Mouse (Mus musculus) mouse embryonic stem cell (cell line): ENCODE measurements around the gene Rnf144b.

Experiments used
- in situ Hi-C, 2 experiments: fragments of 300-500 bp; cut with MboI; formaldehyde crosslinking; loops; 1 replicate in 1 of 2; 3 replicates in 1 of 2; pipeline ENCODE4 v1.14.3; 2019 to 2020; ENCODE audit warnings: low sequenced_read_pairs in 2 of 2, low pct_unique_long_range_greater_than_20kb in 1 of 2, mixed read lengths in 1 of 2; ENCODE audit not compliant: unreplicated experiment in 1 of 2

The Rnf144b gene

DNA sequence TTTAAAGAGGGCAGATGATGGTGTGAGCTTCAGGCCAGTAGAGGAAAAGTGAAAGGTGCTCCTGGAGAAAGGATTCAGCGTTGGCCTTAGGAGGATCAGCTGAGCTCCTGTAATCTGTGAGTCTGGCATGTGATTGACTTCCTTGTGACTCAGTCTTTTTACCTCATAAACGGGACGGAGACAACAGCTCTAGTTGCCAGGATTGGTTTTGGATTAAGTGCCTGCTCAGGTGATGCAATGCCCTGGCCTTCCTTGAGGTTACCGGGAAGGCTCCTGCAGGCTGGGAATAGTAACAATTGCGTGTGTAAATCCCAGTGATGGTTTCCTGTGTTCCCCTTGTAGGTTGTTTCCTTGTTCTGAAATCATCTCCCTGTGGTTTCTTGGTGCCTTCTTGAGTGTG, 39.5 kb downstream of the Rnf144b start:
- in situ Hi-C loops: no loop called here

DNA sequence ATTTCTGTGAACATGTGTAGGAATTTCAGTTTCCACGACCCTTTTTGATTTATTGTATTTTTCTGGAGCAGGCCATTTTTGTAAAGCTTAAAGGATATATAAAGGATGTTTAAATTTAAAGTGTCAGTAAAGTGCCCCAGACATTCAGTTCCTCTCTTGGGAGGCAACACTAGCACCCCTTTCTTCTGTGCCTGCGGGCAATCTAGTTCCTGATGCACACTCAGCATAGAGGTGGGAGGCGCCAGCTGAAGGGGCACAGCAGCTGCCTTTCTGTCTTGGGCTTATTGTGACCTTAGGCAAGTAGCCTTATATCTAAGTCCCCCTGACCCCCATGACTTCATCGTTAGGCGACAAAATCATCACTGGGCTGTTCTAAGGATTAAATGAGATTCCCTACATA, 42.3 kb downstream of the Rnf144b start:
- in situ Hi-C loops: no loop called here

DNA sequence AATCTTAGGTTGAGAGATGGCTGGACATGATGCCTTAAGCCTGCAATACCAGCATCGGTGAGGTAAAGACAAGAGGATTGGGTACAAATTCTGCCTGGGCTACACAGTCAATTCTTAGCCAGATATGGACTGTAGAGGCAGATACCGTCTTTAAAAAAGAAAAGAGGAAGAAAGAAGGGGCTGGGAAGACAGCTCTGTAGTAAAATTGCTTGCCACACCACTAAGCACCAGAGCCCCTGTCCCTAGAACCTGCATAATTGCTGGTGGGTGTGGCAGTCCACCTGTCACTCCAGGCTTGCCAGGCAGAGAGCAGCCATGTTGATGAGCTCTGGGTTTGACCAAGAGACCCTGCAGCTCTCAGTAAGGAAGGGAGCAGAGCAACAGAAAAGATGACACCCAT, 42.8 kb downstream of the Rnf144b start:
- in situ Hi-C loops: no loop called here

DNA sequence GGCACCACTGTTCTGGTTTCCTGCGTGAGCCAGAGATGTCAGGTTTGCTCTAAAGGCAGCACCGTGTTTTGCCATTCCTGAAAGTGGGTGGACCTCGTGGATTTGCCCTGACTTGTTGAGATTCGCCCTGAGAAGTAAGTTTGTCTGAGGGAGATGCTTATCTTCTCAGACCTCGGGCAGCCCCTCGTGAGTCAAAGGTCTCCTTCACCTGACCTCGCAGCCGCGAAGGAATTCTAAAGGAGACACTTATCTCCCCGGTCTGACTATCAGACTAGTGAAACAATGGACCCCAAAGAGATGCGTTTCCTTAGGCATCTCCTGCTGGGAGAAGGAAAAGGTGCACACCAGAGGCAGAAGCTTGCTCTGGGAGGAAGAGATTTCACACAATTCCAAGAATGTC, 46.0 kb downstream of the Rnf144b start:
- in situ Hi-C loops: no loop called here

DNA sequence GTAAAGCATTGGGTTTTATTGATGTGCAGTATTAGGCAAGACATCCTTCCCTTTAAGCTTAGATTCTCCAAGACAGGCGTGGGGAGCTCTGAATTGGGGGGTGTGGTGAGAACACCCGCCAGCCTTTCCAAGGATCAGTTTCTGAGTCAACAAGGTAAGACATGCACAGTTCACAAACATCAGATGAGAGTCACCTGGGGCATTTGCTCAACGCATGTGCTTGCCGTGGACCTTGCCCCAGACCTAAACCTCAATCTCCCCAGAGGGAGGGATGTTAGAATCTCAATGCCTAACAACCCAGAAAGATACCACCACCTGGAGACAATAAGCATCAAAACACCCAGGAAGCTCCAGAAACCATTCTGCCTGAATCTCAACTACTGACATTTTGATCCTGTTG, 47.6 kb downstream of the Rnf144b start:
- in situ Hi-C loops: no loop called here

DNA sequence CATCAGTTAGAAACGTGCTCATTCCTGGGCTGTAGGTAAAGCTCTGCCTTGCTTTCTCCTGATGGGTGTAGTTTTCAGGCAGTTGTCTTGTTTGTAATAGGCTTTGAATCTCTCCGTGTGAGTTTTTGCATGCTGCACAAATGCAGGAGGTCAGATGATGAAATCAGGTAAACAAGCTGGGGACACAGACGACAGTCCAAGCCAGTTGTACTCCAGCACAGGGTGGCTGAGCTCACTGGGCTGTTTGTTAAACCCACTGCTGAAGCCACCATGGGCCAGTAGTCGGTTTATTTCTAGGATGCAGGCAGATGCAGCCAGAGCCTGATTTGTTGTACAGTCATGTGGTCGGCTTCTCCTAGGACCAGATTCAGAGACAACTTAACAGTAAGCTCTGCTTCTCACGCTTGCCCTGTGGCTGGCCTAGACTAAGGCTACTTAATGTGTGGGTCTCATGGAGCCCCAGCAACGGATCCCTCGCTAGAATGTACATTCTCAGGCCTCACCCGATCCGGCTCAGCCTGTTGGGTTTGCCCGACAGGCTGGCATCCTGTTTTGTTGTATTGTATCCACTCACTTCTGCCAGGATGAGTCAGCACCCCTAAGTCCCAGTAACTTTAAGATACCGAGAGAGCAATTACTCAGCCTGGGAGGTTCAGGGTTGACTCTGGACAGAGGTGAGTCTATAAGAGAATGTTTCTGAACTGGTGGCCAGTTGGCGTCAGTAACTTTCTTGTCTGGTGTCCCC, 48.5 kb downstream of the Rnf144b start:
- in situ Hi-C loops: no loop called here

DNA sequence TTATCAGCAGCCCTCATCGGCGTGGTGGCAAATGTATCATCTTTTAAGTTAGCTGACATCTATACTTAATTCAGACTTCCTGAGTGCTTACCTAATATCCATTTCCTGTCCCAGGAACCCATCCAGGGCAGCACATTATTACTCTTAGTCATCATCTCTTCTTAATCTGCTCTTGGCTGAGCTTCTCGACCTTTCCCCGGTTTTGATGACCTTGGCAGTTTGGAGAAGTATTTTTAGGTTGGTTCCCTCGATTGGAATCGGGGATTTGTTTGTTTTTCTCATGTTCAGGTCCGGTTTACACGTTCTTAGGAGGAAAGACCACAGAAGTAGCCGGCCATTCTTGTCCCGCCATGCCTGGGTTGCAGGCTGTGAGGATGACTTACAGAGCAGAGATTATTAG, 50.4 kb downstream of the Rnf144b start:
- in situ Hi-C loops: no loop called here

DNA sequence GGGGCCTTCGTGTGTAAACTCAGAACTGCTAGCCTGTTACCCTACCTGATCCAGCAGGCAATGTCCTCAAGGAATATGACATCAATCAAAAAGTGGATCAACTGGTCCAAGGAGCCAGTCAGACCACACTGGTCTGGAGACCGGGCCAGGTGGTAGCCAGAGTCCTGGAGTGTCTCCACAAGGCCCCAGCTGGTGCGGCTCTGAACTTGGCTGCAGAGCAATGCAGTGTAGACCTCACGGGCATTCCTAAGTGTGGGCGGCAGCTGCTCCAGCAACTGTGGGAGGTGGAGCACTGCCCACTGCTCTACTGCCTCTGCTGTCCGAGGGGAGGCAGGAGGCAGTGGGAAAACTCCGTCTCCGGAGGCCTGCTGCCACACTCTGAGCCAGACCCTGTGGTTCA, 55.7 kb downstream of the Rnf144b start:
- in situ Hi-C loops: no loop called here

DNA sequence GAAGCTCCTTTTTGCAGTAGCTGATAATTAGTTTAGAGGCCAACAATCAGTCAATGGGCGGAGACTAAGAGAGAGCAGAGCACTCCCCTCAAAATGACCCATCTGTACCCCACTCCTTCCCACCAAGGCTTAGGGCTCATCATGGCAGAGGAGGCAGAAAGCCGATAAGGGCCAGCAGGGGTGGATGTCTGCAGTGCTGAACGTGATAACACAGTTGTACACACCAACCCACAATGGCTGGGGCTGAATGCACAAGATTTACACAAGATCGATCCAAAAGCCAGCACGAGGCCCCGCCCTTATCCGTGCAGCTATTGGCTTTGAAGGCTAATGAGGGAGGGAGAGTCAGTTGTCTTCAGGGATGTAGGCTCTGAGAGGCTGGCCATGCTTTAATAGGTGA, 58.3 kb downstream of the Rnf144b start:
- in situ Hi-C loops: no loop called here

DNA sequence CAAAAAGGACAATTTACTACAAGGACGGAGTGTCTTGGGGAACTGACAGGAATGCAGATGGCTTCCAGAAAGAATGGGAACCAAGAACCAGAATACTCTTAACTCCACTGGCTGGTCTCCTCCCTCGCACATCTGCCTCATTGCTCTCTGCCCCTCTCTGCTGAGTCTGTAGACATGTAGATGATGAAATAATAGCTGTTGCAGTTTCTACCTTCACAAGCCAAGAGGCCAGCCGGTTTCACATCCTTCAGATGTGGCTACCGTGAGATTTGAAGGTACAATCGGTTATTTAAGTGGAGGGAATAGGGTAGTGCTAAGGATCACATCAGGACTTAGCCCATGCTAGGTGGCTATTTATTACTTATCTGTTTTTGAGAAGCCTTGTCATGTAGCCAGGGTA, 59.9 kb downstream of the Rnf144b start:
- in situ Hi-C loops: no loop called here

DNA sequence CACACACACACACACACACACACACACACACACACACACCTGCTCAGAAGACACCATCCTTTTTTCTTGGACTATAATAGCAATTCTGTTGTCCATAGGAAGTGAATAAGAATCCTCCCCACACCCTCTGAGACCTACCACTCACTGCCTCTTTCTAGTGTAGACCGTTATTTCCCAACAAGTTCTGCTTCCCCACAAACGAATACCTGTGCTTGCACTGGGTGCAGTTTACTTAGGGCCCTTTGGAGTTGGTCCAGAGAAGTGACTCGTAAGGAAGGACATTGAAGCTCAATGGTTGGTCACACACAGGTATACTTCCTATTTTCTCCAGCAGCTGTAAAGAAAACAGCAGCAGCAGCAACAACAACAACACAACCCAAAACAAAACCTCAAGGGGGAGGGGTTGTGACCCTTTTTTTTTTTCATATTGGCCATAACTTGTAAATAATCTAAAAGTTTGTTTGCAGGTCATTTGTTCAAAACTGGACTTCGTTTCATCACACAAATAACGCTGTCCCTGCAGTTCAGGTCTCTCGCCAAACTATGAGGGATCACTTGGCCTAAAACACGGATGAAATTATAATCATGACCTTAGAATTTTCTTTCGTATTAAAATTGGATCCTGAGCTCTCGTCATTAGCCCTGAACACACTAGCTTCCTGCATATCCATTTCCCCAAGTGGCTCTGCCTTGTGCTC, 60.7 kb downstream of the Rnf144b start:
- in situ Hi-C loops: no loop called here

DNA sequence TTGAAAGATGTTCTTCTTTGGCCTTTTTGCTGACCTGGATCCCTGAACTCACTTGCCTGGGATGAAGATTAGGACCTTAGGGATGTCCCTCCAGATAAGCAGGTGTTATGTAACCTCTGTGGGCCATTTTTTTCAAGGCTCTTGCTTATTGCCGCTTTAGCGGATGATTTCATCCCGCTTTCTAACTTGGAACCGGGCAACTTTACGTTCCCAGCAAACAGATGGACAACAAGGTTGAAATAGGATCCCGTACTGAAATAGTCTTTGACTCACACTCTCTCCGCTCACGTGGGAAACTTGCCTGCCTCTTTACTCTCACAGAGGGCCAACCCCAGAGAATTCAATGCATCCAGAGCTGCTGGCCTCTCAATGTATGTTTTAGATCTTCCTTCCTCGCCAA, 61.3 kb downstream of the Rnf144b start:
- in situ Hi-C loops: no loop called here

DNA sequence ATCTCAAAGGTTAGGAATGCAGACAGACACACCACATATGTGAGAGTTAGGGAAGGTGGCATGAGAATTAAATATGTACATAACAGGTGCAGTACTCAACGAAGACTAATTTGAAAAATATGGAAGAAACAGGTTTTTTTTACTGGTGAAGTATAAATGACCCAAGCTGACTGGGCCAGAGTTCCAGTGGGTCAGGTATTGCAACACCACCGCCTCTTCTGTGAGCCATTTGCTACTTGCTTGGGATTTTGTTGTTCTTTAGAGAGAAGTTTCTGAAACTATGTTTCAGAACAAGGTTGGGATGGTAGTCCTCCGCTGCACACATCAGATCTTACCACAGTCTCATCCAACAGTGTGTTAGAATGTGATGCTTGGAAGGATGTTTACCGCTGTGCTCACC, 65.4 kb downstream of the Rnf144b start:
- in situ Hi-C loops: no loop called here

DNA sequence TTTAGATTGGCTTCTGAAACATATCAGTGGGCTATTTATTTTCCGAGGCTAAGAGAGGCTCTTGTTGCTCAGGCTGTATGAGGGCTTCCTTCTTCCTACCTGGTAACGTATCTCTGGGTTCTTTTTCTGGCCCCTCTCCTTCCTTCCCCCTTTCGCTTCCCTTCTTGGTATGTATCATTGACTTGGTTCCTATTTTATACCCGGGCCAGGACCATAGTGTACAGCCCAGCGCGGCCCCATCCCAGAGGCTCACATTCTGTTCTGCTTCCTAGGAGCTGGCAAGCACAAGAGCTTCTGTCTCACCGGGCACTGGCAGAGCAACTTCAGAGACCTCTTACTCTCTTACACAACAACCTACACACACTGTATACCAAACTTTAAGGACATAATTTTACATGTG, 67.5 kb downstream of the Rnf144b start:
- in situ Hi-C loops: no loop called here

DNA sequence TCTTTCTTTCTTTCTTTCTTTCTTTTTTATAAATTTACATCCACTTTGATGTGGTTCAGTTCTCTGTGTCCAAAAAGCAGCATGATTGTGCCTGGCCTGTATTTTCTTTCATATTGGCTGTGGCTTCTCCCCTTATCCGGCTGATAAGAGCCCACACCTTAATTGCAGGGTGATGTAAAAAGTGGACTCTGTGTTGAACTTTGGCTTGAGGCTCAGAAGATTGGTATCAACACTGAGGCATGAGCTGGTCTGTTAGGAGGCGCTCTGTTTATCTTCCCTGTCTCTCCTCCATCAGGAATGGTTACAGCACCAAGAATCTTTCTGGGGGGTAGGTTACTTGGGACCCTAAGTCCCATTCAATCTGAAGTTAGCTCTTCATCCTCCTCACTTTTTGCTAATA, 69.7 kb downstream of the Rnf144b start:
- in situ Hi-C loops: no loop called here

DNA sequence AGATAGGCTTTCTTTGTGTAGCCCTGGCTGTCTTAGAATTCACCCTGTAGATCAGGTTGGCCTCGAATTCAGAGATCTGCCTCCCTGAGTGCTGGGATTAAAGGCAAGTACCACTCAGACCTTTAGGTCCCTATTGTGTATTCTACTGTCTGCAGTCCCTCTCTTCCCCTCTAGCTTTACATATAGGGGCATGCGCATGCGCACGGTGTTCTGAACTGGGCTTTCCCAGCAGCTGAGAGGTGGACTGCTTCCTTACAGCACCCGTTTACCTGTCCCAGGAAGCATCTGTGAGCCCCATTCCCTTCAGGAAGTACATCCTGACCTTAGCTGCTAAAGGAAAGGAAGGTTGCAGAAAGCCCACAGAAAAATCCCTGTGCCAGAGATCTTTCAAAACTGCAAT, 70.3 kb downstream of the Rnf144b start:
- in situ Hi-C loops: no loop called here

DNA sequence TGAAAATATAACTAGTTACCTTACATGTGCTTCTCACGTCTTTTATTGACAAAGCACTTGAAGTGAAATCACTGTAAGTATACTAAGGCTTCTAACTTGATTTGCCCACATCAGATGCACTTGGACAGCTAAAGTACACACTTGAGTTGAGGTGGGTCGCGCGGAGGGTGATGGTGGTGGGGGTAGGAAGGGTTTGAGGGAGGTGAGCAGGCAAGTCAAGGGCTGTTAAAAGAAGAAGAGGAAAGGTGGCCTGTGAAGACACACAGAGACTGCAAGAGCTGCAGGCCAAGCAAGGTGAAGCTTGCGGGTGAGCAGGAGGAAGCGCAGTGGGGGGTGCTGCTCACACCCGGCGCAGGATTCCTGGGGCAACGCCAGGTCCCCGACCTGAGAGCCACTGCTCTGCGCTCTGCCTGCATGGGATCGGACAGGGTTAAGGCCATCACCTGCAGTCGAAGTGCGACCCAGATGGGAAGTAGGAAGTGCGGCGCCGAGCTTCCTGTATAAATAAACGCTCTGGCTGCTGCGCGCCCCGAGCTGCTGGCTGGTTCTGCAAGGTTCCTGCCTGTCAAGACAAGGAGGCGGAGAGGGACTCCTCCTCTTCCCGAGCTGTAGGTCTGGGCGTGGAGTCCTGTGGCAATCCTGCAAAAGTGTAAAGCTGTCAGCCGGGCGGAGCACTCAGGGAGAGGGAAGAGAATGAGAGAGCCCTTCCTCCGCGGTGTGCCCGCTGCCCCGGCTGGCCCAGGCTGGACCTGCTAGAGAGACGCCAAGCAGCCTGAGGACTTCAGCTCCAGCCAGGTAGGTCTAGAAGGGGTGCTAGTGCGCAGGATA, 71.1 kb downstream of the Rnf144b start:
- in situ Hi-C loops: no loop called here

DNA sequence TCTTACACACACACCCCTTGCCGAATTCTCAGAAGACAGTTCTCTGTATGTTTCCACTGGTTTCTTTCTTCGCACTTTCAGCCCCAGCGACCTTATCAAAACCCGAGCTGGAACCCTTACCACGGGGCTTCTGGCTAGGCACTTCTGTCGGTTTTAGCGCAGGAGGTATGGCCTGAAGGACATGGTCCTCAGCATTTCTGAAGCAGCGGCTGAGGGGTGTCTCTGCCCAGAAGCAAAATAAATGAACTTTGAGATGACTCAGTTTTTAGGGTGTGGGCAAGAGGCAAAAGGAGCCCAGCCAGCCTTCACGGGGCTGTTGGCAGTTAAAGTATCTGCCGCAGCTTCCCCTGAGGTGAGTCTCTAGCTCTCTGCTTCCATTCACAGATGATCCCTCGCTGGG, 72.2 kb downstream of the Rnf144b start:
- in situ Hi-C loops: no loop called here

DNA sequence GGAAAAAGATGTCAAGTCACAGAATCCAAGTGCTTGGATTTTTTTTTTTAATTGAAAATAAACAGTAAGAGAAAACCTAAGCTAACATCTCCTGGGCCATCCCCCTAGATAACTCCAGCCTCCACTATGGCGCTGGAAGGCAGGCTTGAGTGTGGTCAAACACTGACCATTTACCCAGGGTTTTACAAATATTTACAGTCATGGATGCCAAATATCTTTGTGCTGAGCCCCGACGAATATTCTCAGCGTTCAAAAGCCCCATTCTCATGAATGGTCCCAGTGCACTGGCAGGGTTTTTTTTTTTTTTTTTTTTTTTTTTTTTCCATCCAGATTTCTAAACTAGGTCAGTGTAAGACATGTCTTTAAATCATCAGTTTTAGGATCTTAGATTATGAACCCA, 73.0 kb downstream of the Rnf144b start:
- in situ Hi-C loops: no loop called here
